Mouse (Mus musculus) CH12.LX (cell line): ENCODE measurements around the gene Gm17334.

Source experiments
- BHLHE40 ChIP-seq: IDR thresholded peaks from 2 replicates; pipeline ENCODE4 v1.6.1; 2011; ENCODE audit warnings: mild to moderate bottlenecking, low read depth, low read length, improper control_type of control experiment
- CHD2 ChIP-seq: IDR thresholded peaks from 2 replicates; pipeline ENCODE4 v1.6.1; 2011; ENCODE audit warnings: low read length, improper control_type of control experiment
- CTCF ChIP-seq, 2 experiments: IDR thresholded peaks in 1 of 2; conservative IDR thresholded peaks in 1 of 2; 2 replicates each; pipeline ENCODE4 v1.5.1; 2011 to 2012; ENCODE audit warnings: low read depth in 2 of 2, low read length in 2 of 2, improper control_type of control experiment in 1 of 2, inconsistent platforms in 1 of 2, mild to moderate bottlenecking in 1 of 2, moderate library complexity in 1 of 2
- EP300 ChIP-seq: IDR thresholded peaks from 2 replicates; pipeline ENCODE4 v1.6.1; 2011; ENCODE audit warnings: low read length, improper control_type of control experiment
- HCFC1 ChIP-seq: IDR thresholded peaks from 2 replicates; pipeline ENCODE4 v1.6.1; 2012; ENCODE audit warnings: low read depth, mild to moderate bottlenecking, inconsistent platforms, low read length, improper control_type of control experiment
- JUND ChIP-seq: conservative IDR thresholded peaks from 2 replicates; pipeline ENCODE4 v1.6.1; 2011; ENCODE audit warnings: low read depth, low read length, improper control_type of control experiment
- KAT2A ChIP-seq: IDR thresholded peaks from 2 replicates; pipeline ENCODE4 v1.6.1; 2012; ENCODE audit warnings: low read length, improper control_type of control experiment, inconsistent platforms; ENCODE audit not compliant: insufficient replicate concordance
- POLR2A ChIP-seq: IDR thresholded peaks from 2 replicates; pipeline ENCODE4 v1.6.1; 2011; ENCODE audit warnings: low read depth, mild to moderate bottlenecking, improper control_type of control experiment, low read length
- POLR2AphosphoS2 ChIP-seq: IDR thresholded peaks from 2 replicates; pipeline ENCODE4 v1.6.1; 2011; ENCODE audit warnings: low read depth, low read length, improper control_type of control experiment
- TCF12 ChIP-seq: IDR thresholded peaks from 2 replicates; pipeline ENCODE4 v1.6.1; 2014; ENCODE audit warnings: low read depth, mild to moderate bottlenecking, inconsistent platforms, low read length, improper control_type of control experiment
- USF1 ChIP-seq: IDR thresholded peaks from 2 replicates; pipeline ENCODE4 v1.6.1; 2014; ENCODE audit warnings: low read depth, mild to moderate bottlenecking, inconsistent platforms, low read length, improper control_type of control experiment
- ZC3H11A ChIP-seq: IDR thresholded peaks from 2 replicates; pipeline ENCODE4 v1.6.1; 2012; ENCODE audit warnings: low read depth, mild to moderate bottlenecking, inconsistent platforms, low read length, improper control_type of control experiment
- ZKSCAN1 ChIP-seq: IDR thresholded peaks from 2 replicates; pipeline ENCODE4 v1.6.1; 2012; ENCODE audit warnings: low read depth, inconsistent platforms, low read length, improper control_type of control experiment, borderline replicate concordance
- ZMIZ1 ChIP-seq: IDR thresholded peaks from 2 replicates; pipeline ENCODE4 v1.6.1; 2012; ENCODE audit warnings: low read depth, mild to moderate bottlenecking, inconsistent platforms, low read length, improper control_type of control experiment

DNA sequence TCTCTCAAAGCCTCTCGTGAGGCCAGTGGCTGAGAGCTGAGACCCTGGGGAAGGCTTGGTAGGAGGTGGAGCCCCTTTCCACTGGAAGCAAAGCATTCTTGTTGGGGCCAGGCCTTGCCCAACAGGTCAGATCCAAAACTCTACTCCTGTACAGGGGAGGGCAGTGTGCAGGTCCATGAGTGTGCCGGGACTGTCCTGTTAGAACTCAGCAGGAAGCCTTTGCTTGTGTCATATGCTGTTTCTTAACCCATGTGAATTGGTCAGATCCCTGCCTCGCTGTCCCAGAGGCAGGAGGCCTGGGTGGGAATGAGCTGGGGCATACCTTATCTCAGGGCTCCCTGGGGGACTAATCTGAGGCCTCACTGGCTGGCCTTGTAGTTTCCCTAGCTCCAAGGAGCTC is 7.3 kb upstream of the Gm17334 start:
- TF ChIP-seq POLR2A (no peak), POLR2AphosphoS2 (no peak), CHD2 (no peak), KAT2A (no peak), EP300 (no peak), CTCF (conservative IDR thresholded peaks at IDR 0.05 in 1 of 2, IDR thresholded peaks at IDR 0.05 in 1 of 2; ENCODE audit: low read depth in 2 of 2, low read length in 2 of 2) (no peak), JUND (no peak), BHLHE40 (no peak), USF1 (no peak), ZMIZ1 (no peak), HCFC1 (no peak), TCF12 (no peak), ZKSCAN1 (no peak), ZC3H11A (no peak)
